Mouse (Mus musculus) kidney, embryonic 16.5 days (tissue): ENCODE results near the gene Gm17018. TPM values are rescaled to one million over a fixed set of nuclear protein-coding genes. Genes with fewer than 3 reads are reported as not detected.

Experiments used
- ATAC-seq: fragments of 200-750 bp; cut with Nextera tagmentation; 2 replicates; pipeline ENCODE4 v1.8.0; 2017; ENCODE audit warnings: moderate TSS enrichment; ENCODE audit not compliant: low FRiP score, low TSS enrichment
- H3K27ac ChIP-seq: fragments of 300-500 bp; sonication (generic); 2 replicates; pipeline ENCODE4 v1.5.1; 2014; ENCODE audit warnings: low read length
- H3K27me3 ChIP-seq: fragments of 300-500 bp; sonication (generic); 2 replicates; pipeline ENCODE4 v1.6.1; 2014; ENCODE audit warnings: low read length, control low read depth, mixed read lengths; ENCODE audit not compliant: insufficient read depth
- H3K36me3 ChIP-seq: fragments of 300-500 bp; sonication (generic); 2 replicates; pipeline ENCODE4 v1.6.1; 2014; ENCODE audit warnings: low read length, control low read depth, mixed read lengths; ENCODE audit not compliant: insufficient read depth
- H3K4me1 ChIP-seq: fragments of 300-500 bp; sonication (generic); 2 replicates; pipeline ENCODE4 v1.6.1; 2014; ENCODE audit warnings: low read length, control low read depth, mixed read lengths; ENCODE audit not compliant: insufficient read depth
- H3K4me2 ChIP-seq: fragments of 300-500 bp; sonication (generic); replicated peaks from 2 replicates; pipeline ENCODE4 v1.6.1; 2014; ENCODE audit warnings: low read depth, low read length
- H3K4me3 ChIP-seq: fragments of 300-500 bp; sonication (generic); 2 replicates; pipeline ENCODE4 v1.5.1; 2014; ENCODE audit warnings: mild to moderate bottlenecking, low read length
- H3K9ac ChIP-seq: fragments of 300-500 bp; sonication (generic); replicated peaks from 2 replicates; pipeline ENCODE4 v1.6.1; 2014; ENCODE audit warnings: low read length
- H3K9me3 ChIP-seq: fragments of 300-500 bp; sonication (generic); 2 replicates; pipeline ENCODE4 v1.6.1; 2016; ENCODE audit warnings: low read length, control low read depth
- WGBS: fragments of 180-500 bp; shearing (Covaris S2); extraction: QIAGEN DNeasy Blood & Tissue Kit; methylation state at CpG from one replicate; pipeline ENCODE4 v1.1.7; 2014; 5-methylcytosine and 5-hydroxymethylcytosine counted together
- polyA plus RNA-seq: library from polyadenylated mRNA; unstranded; fragments of >200 nt; fragmentation: Nextera tagmentation; extraction: Ambion mirVana; gene quantifications from 2 replicates; pipeline ENCODE4 v1.2.1, GENCODE M21; 2015

The Gm17018 gene
- polyA plus RNA-seq, 1 experiment from 2014 or later, result 52.9 TPM

DNA sequence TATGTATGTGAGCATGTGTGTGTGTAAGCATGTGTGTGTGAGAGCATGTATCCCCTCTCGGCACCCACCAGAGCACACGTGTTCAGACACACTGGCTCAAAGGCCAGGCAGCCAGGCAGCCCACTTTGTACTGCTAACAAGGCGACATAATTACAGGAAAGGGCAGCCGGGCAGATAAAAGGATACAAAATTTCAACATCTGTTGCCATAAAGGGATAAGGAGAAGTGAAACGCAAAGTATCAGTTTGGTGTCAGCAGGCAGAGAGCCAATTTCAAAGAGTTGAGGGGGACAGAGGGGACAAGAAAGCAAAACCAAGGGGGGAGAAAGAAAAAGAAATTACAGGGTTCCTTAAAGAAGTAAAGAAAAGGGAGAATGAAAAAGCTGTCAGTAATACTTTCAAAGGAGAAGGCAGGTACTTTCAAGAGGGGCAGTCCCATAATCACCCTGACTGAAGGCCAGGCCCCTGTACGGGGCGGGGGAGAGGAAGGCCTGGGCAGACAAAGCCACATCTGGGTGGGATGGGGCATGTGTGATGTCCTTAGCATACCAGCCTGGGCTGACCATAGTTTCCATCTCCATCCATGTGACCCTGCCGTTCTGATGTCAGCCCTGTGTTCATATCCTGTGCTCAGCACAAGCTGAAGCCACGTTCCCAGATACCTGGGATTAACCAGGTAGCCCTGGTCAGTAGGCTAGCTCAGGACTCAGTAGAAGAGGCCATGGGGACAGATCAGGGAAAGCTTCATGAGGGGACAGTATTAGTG is 24.6 kb downstream of the Gm17018 start:
- Histone ChIP-seq H3K27me3 (no peaks in the 10 kb centered on the region), H3K9ac (no peak overlapping the region), H3K4me1 (peaks cover 15% of the 10 kb centered on the region), H3K36me3 (0 out of 2 replicates have a peak, but pooled peaks cover 2% of the 10 kb centered on the region), H3K9me3 (no peaks in the 10 kb centered on the region), H3K27ac (no peak overlapping the region), H3K4me3 (no peak overlapping the region), H3K4me2 (no peak overlapping the region)
- ATAC-seq, result no peak
- WGBS, result 67% methylated on average over 9 of the region's 9 CpGs

DNA sequence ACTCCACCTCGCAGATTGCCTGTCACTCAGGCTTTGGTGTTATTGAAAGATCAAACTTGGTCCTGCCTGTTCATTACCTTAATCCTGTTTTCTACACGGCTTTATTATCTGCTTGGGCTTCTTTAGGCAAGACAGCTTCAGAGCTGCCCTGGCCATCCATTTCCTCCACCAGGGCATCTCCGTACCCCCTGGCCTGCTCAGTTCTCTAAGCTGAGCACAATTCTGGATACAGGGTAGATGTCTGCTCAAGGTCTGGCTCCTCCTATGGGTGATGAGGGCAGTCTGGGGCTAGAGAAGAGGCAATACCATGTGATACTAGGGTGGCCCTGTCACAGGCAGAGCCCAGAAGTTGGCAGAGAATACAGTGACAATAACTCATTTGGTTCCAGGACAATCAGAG is 26.4 kb downstream of the Gm17018 start:
- 72% methylated on average over 3 of the region's 3 CpGs for WGBS
- peaks cover 13% of the 10 kb centered on the region for H3K4me1 ChIP-seq
- 0 out of 2 replicates have a peak, but pooled peaks cover 2% of the 10 kb centered on the region for H3K36me3 ChIP-seq
- no peak overlapping the region for H3K4me2 ChIP-seq
- no peak overlapping the region for H3K4me3 ChIP-seq
- H3K9me3 ChIP-seq, result no peaks in the 10 kb centered on the region
- no peak overlapping the region for H3K9ac ChIP-seq
- ATAC-seq, result no peak
- no peaks in the 10 kb centered on the region for H3K27me3 ChIP-seq
- no peak overlapping the region for H3K27ac ChIP-seq

DNA sequence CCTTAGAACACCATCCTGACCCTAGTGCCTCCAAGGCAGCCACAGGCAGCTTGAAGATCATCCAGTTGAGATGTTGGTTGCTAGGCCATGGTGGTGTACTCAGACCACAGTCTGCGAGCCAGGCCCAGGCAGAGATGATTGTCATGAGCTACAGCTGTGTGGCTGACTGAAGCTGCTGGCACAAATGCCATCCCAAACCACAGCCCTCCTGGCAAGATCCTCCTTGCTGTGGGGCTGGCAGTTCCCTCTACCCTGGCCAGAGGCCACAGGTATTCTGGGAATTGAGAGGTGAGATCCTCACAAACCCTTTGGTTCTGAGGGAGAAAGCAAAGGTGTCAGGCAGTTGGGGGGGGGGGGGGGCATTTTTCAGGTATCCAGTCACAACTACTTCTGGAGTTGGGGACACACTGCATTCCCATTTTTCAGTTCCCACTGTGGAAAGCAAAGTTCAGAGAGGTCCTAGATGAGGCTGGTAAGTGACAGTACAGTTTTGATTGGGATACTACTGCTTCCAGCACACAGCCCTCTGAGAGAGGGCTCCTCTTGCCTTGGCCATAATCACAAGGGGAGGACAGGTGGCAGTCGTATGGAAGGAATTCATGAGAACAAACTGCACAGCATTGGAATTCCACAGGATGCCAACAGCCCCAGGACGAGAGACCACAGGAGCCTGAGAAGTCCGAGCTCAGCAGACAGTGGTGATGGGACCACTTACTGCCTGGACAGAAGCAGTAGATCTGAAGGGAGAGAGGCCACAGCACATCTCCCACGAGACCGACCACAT is 27.3 kb downstream of the Gm17018 start:
- H3K9me3 ChIP-seq, result no peaks in the 10 kb centered on the region
- H3K36me3 ChIP-seq, result peaks cover 2% of the 10 kb centered on the region; the same call in 1 of the 2 replicates
- 82% methylated on average over 6 of the region's 6 CpGs for WGBS
- H3K4me1 ChIP-seq, result peaks cover 8% of the 10 kb centered on the region; the same call in 1 of the 2 replicates
- H3K9ac ChIP-seq, result no peak overlapping the region
- H3K4me3 ChIP-seq, result no peak overlapping the region
- no peak overlapping the region for H3K27ac ChIP-seq
- no peak overlapping the region for H3K4me2 ChIP-seq
- H3K27me3 ChIP-seq, result no peaks in the 10 kb centered on the region
- no peak for ATAC-seq

DNA sequence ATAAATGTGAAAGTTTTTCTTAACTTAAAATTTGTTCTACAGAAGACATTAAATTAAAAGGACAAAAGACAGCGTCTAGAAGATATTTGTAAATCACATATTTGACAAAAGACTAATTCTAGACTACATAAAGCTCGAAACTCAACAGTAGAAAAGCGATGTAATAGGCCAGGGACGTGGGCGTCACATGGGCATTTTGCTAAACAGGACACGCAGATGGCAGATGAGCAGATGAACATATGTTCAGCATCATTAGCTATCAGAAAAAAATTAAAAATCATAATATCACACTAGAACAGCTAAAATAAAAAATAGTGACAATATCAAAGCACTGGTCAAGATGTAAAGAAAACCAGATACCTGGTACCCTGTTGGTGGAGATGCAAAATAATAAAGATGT is 29.3 kb downstream of the Gm17018 start:
- Histone ChIP-seq H3K4me1 (peaks cover 10% of the 10 kb centered on the region; the same call in 1 of the 2 replicates), H3K4me3 (no peak overlapping the region), H3K36me3 (peaks cover 2% of the 10 kb centered on the region; the same call in 1 of the 2 replicates), H3K27me3 (no peaks in the 10 kb centered on the region), H3K4me2 (no peak overlapping the region), H3K27ac (no peak overlapping the region), H3K9ac (no peak overlapping the region), H3K9me3 (no peaks in the 10 kb centered on the region)
- ATAC-seq, result no peak
- 92% methylated on average over 6 of the region's 6 CpGs for WGBS

DNA sequence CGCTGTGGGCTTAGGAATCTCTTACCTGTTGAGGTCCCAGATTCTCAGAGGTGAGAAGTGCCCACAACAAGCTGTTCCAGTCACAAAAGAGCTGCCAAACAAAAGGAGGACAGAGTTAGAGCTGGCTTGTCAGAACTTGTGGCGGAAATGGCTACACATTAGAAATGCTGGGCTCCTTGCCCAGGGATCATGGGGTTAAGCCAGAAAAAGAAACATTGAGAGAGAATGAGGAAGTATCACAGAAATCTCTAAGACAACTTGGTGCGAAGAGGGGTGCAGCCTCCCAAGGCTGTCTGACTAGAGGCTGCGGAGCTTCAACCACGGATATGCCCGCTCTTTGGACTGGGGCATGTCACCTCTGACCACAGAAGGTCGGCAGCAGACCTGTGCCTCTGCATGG is 31.3 kb downstream of the Gm17018 start:
- H3K27ac ChIP-seq, result no peak overlapping the region
- H3K4me2 ChIP-seq, result no peak overlapping the region
- H3K27me3 ChIP-seq, result no peaks in the 10 kb centered on the region
- H3K4me1 ChIP-seq, result peaks cover 10% of the 10 kb centered on the region; the same call in 1 of the 2 replicates
- H3K4me3 ChIP-seq, result no peak overlapping the region
- WGBS, result 74% methylated on average over 7 of the region's 7 CpGs
- H3K9ac ChIP-seq, result no peak overlapping the region
- no peaks in the 10 kb centered on the region for H3K9me3 ChIP-seq
- H3K36me3 ChIP-seq, result peaks cover 2% of the 10 kb centered on the region; the same call in 1 of the 2 replicates
- ATAC-seq, result no peak

DNA sequence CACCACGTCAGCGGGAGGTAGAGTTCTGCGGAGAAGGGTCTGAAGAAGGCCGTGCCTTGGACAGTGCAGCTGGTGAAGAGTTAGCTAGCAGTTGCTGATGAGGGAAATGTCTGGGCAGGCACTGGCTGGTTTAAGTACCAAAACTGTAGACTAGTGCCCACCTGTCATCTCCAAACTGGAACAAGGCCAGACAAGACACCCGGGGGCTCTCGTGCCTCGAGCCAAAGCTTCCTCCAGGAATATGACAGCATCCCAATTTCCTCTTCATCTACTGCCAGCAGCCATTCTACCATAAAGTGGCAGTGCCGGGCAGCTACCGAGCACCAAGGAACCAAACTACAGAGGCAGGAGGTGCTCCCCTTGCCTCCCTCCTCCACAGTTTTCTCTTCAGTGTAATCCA is 32.5 kb downstream of the Gm17018 start:
- Histone ChIP-seq H3K4me2 (no peak overlapping the region), H3K9me3 (no peaks in the 10 kb centered on the region), H3K36me3 (peaks cover 2% of the 10 kb centered on the region; the same call in 1 of the 2 replicates), H3K4me1 (peaks cover 10% of the 10 kb centered on the region; the same call in 1 of the 2 replicates), H3K27ac (no peak overlapping the region), H3K27me3 (no peaks in the 10 kb centered on the region), H3K9ac (no peak overlapping the region), H3K4me3 (no peak overlapping the region)
- ATAC-seq, result no peak
- WGBS, result 81% methylated on average over 9 of the region's 9 CpGs

DNA sequence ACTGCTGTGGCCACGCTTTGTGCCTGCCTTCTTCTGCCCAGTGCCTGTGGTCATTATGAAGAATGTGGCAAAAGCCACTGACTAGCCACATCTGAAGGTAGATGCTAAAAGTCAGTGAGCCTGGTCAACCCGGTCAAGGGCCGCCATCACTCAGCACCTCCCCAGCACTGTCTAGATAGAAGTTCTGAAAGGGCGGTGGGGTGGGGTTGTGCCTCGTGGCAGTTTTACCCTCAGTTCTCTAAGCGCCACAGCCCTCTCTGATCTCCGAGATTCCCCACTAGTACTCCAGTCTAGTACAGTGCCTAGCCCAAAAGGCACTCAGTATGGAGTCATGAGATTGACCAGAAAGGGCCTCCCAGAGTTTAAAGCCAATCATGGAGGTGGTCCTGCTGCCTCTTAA is 33.7 kb downstream of the Gm17018 start:
- no peak for ATAC-seq
- H3K9ac ChIP-seq, result no peak overlapping the region
- peaks cover 10% of the 10 kb centered on the region; the same call in 1 of the 2 replicates for H3K4me1 ChIP-seq
- H3K36me3 ChIP-seq, result no peaks in the 10 kb centered on the region; the same call in 1 of the 2 replicates
- no peaks in the 10 kb centered on the region for H3K9me3 ChIP-seq
- no peak overlapping the region for H3K27ac ChIP-seq
- H3K4me3 ChIP-seq, result no peak overlapping the region
- no peaks in the 10 kb centered on the region for H3K27me3 ChIP-seq
- H3K4me2 ChIP-seq, result no peak overlapping the region
- 82% methylated on average over 7 of the region's 7 CpGs for WGBS

DNA sequence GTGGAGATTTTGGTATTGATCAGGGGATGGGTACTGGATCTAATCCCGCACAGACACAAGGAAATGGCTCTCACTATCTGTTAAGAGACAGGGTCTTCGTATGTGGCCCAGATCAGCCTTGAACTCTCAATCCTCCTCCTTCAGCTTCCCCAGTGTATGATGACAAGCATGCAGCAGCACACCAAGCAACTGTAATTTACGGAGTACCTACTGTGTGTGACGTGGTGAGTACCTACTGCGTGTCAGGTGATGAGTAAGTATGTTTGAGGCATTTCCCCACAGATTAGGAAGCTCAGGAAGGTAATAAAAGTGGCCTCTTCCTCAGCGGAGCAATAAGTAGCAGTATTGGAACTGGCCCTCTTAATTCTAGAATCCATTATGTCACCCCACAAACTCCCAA is 35.1 kb downstream of the Gm17018 start:
- H3K36me3 ChIP-seq, result peaks cover 4% of the 10 kb centered on the region; the same call in 1 of the 2 replicates
- WGBS, result 88% methylated on average over 6 of the region's 6 CpGs
- no peaks in the 10 kb centered on the region for H3K27me3 ChIP-seq
- peaks cover 10% of the 10 kb centered on the region; the same call in 1 of the 2 replicates for H3K4me1 ChIP-seq
- H3K27ac ChIP-seq, result no peak overlapping the region
- H3K4me2 ChIP-seq, result no peak overlapping the region
- no peak overlapping the region for H3K9ac ChIP-seq
- no peak for ATAC-seq
- no peaks in the 10 kb centered on the region for H3K9me3 ChIP-seq
- H3K4me3 ChIP-seq, result no peak overlapping the region

DNA sequence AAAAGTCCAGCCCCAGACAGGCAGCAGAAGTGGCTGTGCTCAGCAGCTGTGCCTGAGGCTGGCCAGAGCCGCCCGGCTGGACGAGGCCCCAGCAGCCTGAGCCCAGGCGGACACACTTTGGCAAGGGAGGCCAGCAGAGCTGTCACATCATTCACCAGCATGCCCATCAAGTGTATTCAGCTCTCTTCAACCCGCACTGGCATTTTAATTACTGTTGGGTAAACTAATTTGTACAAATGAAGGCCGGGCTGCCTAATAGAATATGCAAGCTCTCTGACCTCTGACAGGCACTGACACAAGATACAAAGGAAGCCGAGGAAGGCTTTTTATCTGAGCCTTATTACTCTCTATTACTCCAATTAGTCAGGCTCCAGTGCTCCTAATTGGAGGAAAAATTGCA is 35.6 kb downstream of the Gm17018 start:
- no peak for ATAC-seq
- no peak overlapping the region for H3K27ac ChIP-seq
- H3K4me2 ChIP-seq, result no peak overlapping the region
- 49% methylated on average over 7 of the region's 7 CpGs for WGBS
- no peak overlapping the region for H3K4me3 ChIP-seq
- peaks cover 4% of the 10 kb centered on the region; the same call in 1 of the 2 replicates for H3K36me3 ChIP-seq
- H3K27me3 ChIP-seq, result no peaks in the 10 kb centered on the region
- no peaks in the 10 kb centered on the region for H3K9me3 ChIP-seq
- no peak overlapping the region for H3K9ac ChIP-seq
- peaks cover 10% of the 10 kb centered on the region; the same call in 1 of the 2 replicates for H3K4me1 ChIP-seq
